ENCODE assay signal across 23 mouse cellular contexts in genomic region chr13:38632556-38632955, GRCm38 (mm10). TPM values are rescaled to one million over a fixed set of nuclear protein-coding genes. Genes with fewer than 3 reads are reported as not detected.
DNase-seq lines count a peak whose midpoint lies in the region; ATAC-seq and TF ChIP-seq lines count a peak whose summit lies in the region.
"Had no signal": no experiment of that assay in that cellular context is flagged by ENCODE, and none has a peak within 500 bp of the region (broad histone marks: within the 10 kb centered on the region; RNA-seq: fewer than 3 reads in every experiment).

No protein-coding gene starts in this region.

- H3K36me3 ChIP-seq in heart, embryonic 13.5 days = peaks cover 21% of the 10 kb centered on the region
- no peaks in the 10 kb centered on the region for H3K36me3 ChIP-seq in liver, embryonic 14.5 days (replicated peaks; ENCODE audit: control insufficient read depth, insufficient read depth, low read depth)
- no peaks in the 10 kb centered on the region; the same call in 1 of the 2 replicates for H3K36me3 ChIP-seq in kidney, adult 2 months (ENCODE audit: control insufficient read depth, insufficient read depth, low read length)
- H3K36me3 ChIP-seq: lung, embryonic 15.5 days had no signal

- peaks cover 15% of the 10 kb centered on the region for H3K4me1 ChIP-seq in heart, embryonic 13.5 days
- H3K4me1 ChIP-seq in liver, embryonic 14.5 days (replicated peaks; ENCODE audit: control insufficient read depth in 2 of 2, insufficient read depth in 2 of 2, low read length in 1 of 2) = peaks cover 24 to 31% of the 10 kb centered on the region in 2 experiments
- H3K4me1 ChIP-seq in kidney, adult 2 months (ENCODE audit: control insufficient read depth, insufficient read depth, low read length) = no peaks in the 10 kb centered on the region

- intact Hi-C loops in heart, postnatal 36 days (cut with DNase I) = no loop called here
- intact Hi-C loops in gastrocnemius, postnatal 36 days (cut with DNase I) = no loop called here

- TF ChIP-seq EP300 in liver, embryonic 14.5 days (IDR thresholded peaks at IDR 0.05; ENCODE audit: low read depth) = peak; percentile 98

- H3K9me3 ChIP-seq in heart, embryonic 13.5 days = no peaks in the 10 kb centered on the region
- H3K9me3 ChIP-seq in liver, embryonic 14.5 days (ENCODE audit: control insufficient read depth, low read length) = no peaks in the 10 kb centered on the region
- H3K9me3 ChIP-seq: forebrain, embryonic 13.5 days; hindbrain, embryonic 12.5 days; limb, embryonic 12.5 days; lung, embryonic 15.5 days; midbrain, embryonic 10.5 days had no signal

- 0 out of 2 replicates have a peak overlapping the region, but pooled peaks have one; percentile 24 for H3K9ac ChIP-seq in heart, embryonic 13.5 days
- H3K9ac ChIP-seq in liver, embryonic 14.5 days (replicated peaks) = peak overlapping the region; percentile 24
- H3K9ac ChIP-seq: forebrain, embryonic 13.5 days; hindbrain, embryonic 12.5 days; limb, embryonic 12.5 days; lung, embryonic 15.5 days had no signal

- 64% methylated on average over 6 of the region's 6 CpGs for WGBS in heart, embryonic 13.5 days
- WGBS in liver, embryonic 14.5 days (ENCODE audit: insufficient replicate concordance) = 16% methylated on average over 6 of the region's 6 CpGs
- 85% methylated on average over 6 of the region's 6 CpGs for WGBS in kidney, adult 2 months

- H3K27ac ChIP-seq in heart, embryonic 13.5 days (replicated peaks) = no peak overlapping the region
- peak overlapping the region; percentile 96 for H3K27ac ChIP-seq in liver, embryonic 14.5 days
- H3K27ac ChIP-seq in kidney, adult 2 months (ENCODE audit: insufficient read depth, low read depth, low read length) = no peak overlapping the region
- H3K27ac ChIP-seq: forebrain, embryonic 13.5 days; hindbrain, embryonic 12.5 days; limb, embryonic 12.5 days; lung, embryonic 15.5 days; midbrain, embryonic 10.5 days had no signal

- H3K27me3 ChIP-seq in heart, embryonic 13.5 days (replicated peaks) = no peaks in the 10 kb centered on the region
- H3K27me3 ChIP-seq in liver, embryonic 14.5 days (ENCODE audit: control insufficient read depth, insufficient read depth, low read length) = no peaks in the 10 kb centered on the region
- no peaks in the 10 kb centered on the region for H3K27me3 ChIP-seq in kidney, adult 2 months (replicated peaks; ENCODE audit: control insufficient read depth, insufficient read depth, low read length)
- H3K27me3 ChIP-seq: forebrain, embryonic 13.5 days; hindbrain, embryonic 12.5 days; limb, embryonic 12.5 days; lung, embryonic 15.5 days had no signal

- TF ChIP-seq POLR2A in kidney, adult 2 months (IDR thresholded peaks at IDR 0.05; ENCODE audit: low read depth, low read length) = no peak

- no peak for DNase-seq in heart, postnatal 36 days
- DNase-seq in liver, embryonic 14.5 days (ENCODE audit: low read depth in 3 of 3, low spot score in 3 of 3) = peak; percentile 69 to 77 (median 73)
- DNase-seq in gastrocnemius, postnatal 36 days = no peak
- DNase-seq in kidney, adult 2 months = no peak
- DNase-seq in spleen, postnatal 14 days (ENCODE audit: low spot score in 2 of 2) = no peak
- DNase-seq: adrenal gland, postnatal 14 days; cerebellum, adult 11-12 months; cerebellum, postnatal 10 days; heart, adult 11 months; heart, postnatal 10 days; kidney, adult 9 months; kidney, postnatal 14 days; lung, postnatal 4 days; right cerebral cortex, postnatal 4 days had no signal

- ATAC-seq in heart, embryonic 13.5 days (ENCODE audit: extremely low read depth, insufficient number of reproducible peaks, low FRiP score, low TSS enrichment) = no peak
- peak; percentile 40 for ATAC-seq in erythroid progenitor cell, adult 5-6 weeks (replicated peaks; ENCODE audit: low FRiP score, poor library complexity, severe bottlenecking)
- ATAC-seq in liver, embryonic 14.5 days (ENCODE audit: insufficient read depth) = peak; percentile 59
- no peak for ATAC-seq in inflammation-experienced regulatory T-cells, adult 6 months
- ATAC-seq: forebrain, embryonic 13.5 days had no signal

- TF ChIP-seq CTCF in liver, embryonic 14.5 days (IDR thresholded peaks at IDR 0.05; ENCODE audit: low read depth) = no peak
- no peak for TF ChIP-seq CTCF in kidney, adult 2 months (conservative IDR thresholded peaks at IDR 0.05; ENCODE audit: insufficient read depth, insufficient read length, low read depth, low read length)

- H3K4me2 ChIP-seq in heart, embryonic 13.5 days = no peak overlapping the region
- H3K4me2 ChIP-seq in liver, embryonic 14.5 days (ENCODE audit: low read depth) = peak overlapping the region; percentile 88
- H3K4me2 ChIP-seq: forebrain, embryonic 13.5 days; heart, embryonic 11.5 days; hindbrain, embryonic 12.5 days; limb, embryonic 12.5 days; lung, embryonic 15.5 days had no signal

- no peak overlapping the region for H3K4me3 ChIP-seq in heart, embryonic 13.5 days
- H3K4me3 ChIP-seq in liver, embryonic 14.5 days (ENCODE audit: insufficient read depth in 1 of 2, low read depth in 2 of 2, low read length in 2 of 2) = peak overlapping the region; percentile 4 to 10; a peak in 1 of 4 replicates
- H3K4me3 ChIP-seq in kidney, adult 2 months (ENCODE audit: insufficient read depth, low read depth, low read length) = no peak overlapping the region
- H3K4me3 ChIP-seq: forebrain, embryonic 13.5 days; hindbrain, embryonic 12.5 days; limb, embryonic 12.5 days; lung, embryonic 15.5 days; midbrain, embryonic 10.5 days had no signal

RNA-seq across cellular contexts. Expression of gene Bloc1s5, which starts 2.4 kb away (rescaled TPM):
- 17.1 and 19.9 TPM in 2 replicates for polyA plus RNA-seq in heart, embryonic 13.5 days (2015; fragmentation: Nextera tagmentation; extraction: Ambion mirVana)
- total RNA-seq in heart, postnatal 36 days (2021) = 1 to 10 TPM; 7.6 to 8.9 TPM
- total RNA-seq in erythroid progenitor cell, adult 5-6 weeks (2015; ENCODE audit: low replicate concordance) = 2.9 and 4.6 TPM in 2 replicates
- 4.5 and 7.0 TPM in 2 replicates for total RNA-seq in erythroid progenitor cell, adult 5-6 weeks (2017; ENCODE audit: low replicate concordance)
- 2.2 and 3.6 TPM in 2 replicates for polyA plus RNA-seq in liver, embryonic 14.5 days (2012; rRNA removed)
- 10.4 and 12.2 TPM in 2 replicates for polyA plus RNA-seq in liver, embryonic 14.5 days (2014; fragmentation: Nextera tagmentation; extraction: Ambion mirVana)
- polyA plus RNA-seq in inflammation-experienced regulatory T-cells, adult 6 months (2017; shearing (Covaris generic)) = 1 to 10 TPM; 5.2 to 5.7 (median 5.7) TPM
- total RNA-seq in gastrocnemius, postnatal 36 days (2021) = 1 to 10 TPM; 6.6 TPM
- polyA plus RNA-seq in kidney, adult 2 months (2012; rRNA removed) = 7.6 and 7.8 TPM in 2 replicates

RNA-seq across cellular contexts. Expression of gene Eef1e1, which starts 26.3 kb away (rescaled TPM):
- polyA plus RNA-seq in heart, embryonic 13.5 days (2015; fragmentation: Nextera tagmentation; extraction: Ambion mirVana) = 31.3 and 41.7 TPM in 2 replicates
- 10 to 100 TPM in 1 of 2 experiments, 1 to 10 TPM in 1; 9.3 to 10.5 TPM for total RNA-seq in heart, postnatal 36 days (2021)
- 12.6 and 16.2 TPM in 2 replicates for total RNA-seq in erythroid progenitor cell, adult 5-6 weeks (2015; ENCODE audit: low replicate concordance)
- total RNA-seq in erythroid progenitor cell, adult 5-6 weeks (2017; ENCODE audit: low replicate concordance) = 16.3 and 17.1 TPM in 2 replicates
- polyA plus RNA-seq in liver, embryonic 14.5 days (2012; rRNA removed) = 14.2 and 20.3 TPM in 2 replicates
- 51.8 and 52.1 TPM in 2 replicates for polyA plus RNA-seq in liver, embryonic 14.5 days (2014; fragmentation: Nextera tagmentation; extraction: Ambion mirVana)
- polyA plus RNA-seq in inflammation-experienced regulatory T-cells, adult 6 months (2017; shearing (Covaris generic)) = 10 to 100 TPM; 42.6 to 49.3 (median 45.5) TPM
- 10 to 100 TPM; 11.8 to 13.3 TPM for total RNA-seq in gastrocnemius, postnatal 36 days (2021)
- 4.6 and 7.7 TPM in 2 replicates for polyA plus RNA-seq in kidney, adult 2 months (2012; rRNA removed)

Comparison
In these comparisons a context has a peak if more than half of its experiments do, and no peak if none do; other contexts are left out.
1. ATAC-seq: peak in erythroid progenitor cell, adult 5-6 weeks (single experiment) and liver, embryonic 14.5 days (single experiment); none in heart, embryonic 13.5 days (single experiment) and inflammation-experienced regulatory T-cells, adult 6 months (single experiment).
2. H3K4me3 ChIP-seq: peak in liver, embryonic 14.5 days (2 of 2); none in heart, embryonic 13.5 days (single experiment) and kidney, adult 2 months (single experiment).
3. DNase-seq: peak in liver, embryonic 14.5 days (3 of 3); none in heart, postnatal 36 days (0 of 2), gastrocnemius, postnatal 36 days (0 of 2), kidney, adult 2 months (single experiment) and spleen, postnatal 14 days (0 of 2).